Mouse (Mus musculus) liver, embryonic 11.5 days (tissue): Measurements from ENCODE around the gene Wfs1. TPM values are rescaled to one million over a fixed set of nuclear protein-coding genes. Genes with fewer than 3 reads are reported as not detected.
"Not testable (repeated sequence)": the region's sequence is repeated elsewhere in the genome, so short reads cannot be mapped to it uniquely, and the experiment has no call there.

Experiments used
- ATAC-seq: fragments of 200-750 bp; cut with Nextera tagmentation; replicated peaks from 2 replicates; pipeline ENCODE4 v1.8.0; 2017; ENCODE audit warnings: moderate number of reproducible peaks, mild to moderate bottlenecking, moderate TSS enrichment, moderate library complexity; ENCODE audit not compliant: low FRiP score
- DNase-seq: peaks from one replicate; pipeline ENCODE4 v3.0.0-alpha.2; 2017; ENCODE audit warnings: low spot score
- H3K27ac ChIP-seq: fragments of 300-500 bp; sonication (generic); 2 replicates; pipeline ENCODE4 v1.5.1; 2014; ENCODE audit warnings: mild to moderate bottlenecking, low read depth, low read length, control low read depth
- H3K27me3 ChIP-seq: fragments of 300-500 bp; sonication (generic); replicated peaks from 2 replicates; pipeline ENCODE4 v1.6.1; 2014; ENCODE audit warnings: low read length, mixed read lengths; ENCODE audit not compliant: control insufficient read depth, insufficient read depth
- H3K36me3 ChIP-seq: fragments of 300-500 bp; sonication (generic); 2 replicates; pipeline ENCODE4 v1.6.1; 2014; ENCODE audit warnings: mild to moderate bottlenecking, low read length, moderate library complexity, mixed read lengths; ENCODE audit not compliant: control insufficient read depth, insufficient read depth
- H3K4me1 ChIP-seq: fragments of 300-500 bp; sonication (generic); replicated peaks from 2 replicates; pipeline ENCODE4 v1.6.1; 2014; ENCODE audit warnings: low read length, mixed read lengths; ENCODE audit not compliant: control insufficient read depth, insufficient read depth
- H3K4me2 ChIP-seq: fragments of 300-500 bp; sonication (generic); 2 replicates; pipeline ENCODE4 v1.6.1; 2014; ENCODE audit warnings: mild to moderate bottlenecking, control low read depth, moderate library complexity
- H3K4me3 ChIP-seq: fragments of 300-500 bp; sonication (generic); 2 replicates; pipeline ENCODE4 v1.5.1; 2014; ENCODE audit warnings: low read depth, low read length, control low read depth
- H3K9ac ChIP-seq: fragments of 300-500 bp; sonication (generic); 2 replicates; pipeline ENCODE4 v1.6.1; 2014; ENCODE audit warnings: low read depth, low read length, control low read depth
- H3K9me3 ChIP-seq: fragments of 300-500 bp; sonication (generic); 2 replicates; pipeline ENCODE4 v1.6.1; 2016; ENCODE audit warnings: low read length, inconsistent platforms, mixed read lengths; ENCODE audit not compliant: control insufficient read depth
- WGBS: fragments of 180-500 bp; shearing (Covaris S2); extraction: QIAGEN DNeasy Blood & Tissue Kit; methylation state at CpG from one replicate; pipeline ENCODE4 v1.1.7; 2014; 5-methylcytosine and 5-hydroxymethylcytosine counted together
- polyA plus RNA-seq: library from polyadenylated mRNA; unstranded; fragments of >200 nt; fragmentation: Nextera tagmentation; extraction: Ambion mirVana; gene quantifications from 2 replicates; pipeline ENCODE4 v1.2.1, GENCODE M21; 2014

The Wfs1 gene
- polyA plus RNA-seq, 1 experiment from 2014 or later, result 3.8 TPM

DNA sequence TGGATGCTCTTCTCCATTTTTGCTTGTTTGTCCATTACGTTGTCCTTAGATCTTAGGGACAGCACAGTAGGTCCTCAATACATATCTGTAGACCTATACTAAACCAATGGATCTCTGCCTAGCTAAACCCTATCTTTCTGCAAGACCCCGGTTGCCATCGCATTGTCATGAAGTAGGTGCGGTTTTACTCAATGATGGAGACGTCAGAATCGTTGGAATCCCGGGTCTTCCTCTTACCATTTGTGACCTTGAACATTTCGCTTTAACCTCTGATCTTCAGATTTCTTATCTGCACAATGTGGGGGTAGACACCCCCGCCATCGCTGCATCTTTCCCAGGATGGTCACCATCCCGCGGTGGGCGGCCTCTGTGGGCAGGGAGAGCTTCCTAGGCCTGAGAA lies 38.7 kb upstream of the Wfs1 start:
- Histone ChIP-seq H3K4me3 (peak overlapping the region; percentile 58), H3K9ac (no peak overlapping the region), H3K27me3 (peaks cover 66% of the 10 kb centered on the region), H3K27ac (no peak overlapping the region), H3K4me2 (peak overlapping the region; percentile 91), H3K9me3 (no peaks in the 10 kb centered on the region), H3K36me3 (no peaks in the 10 kb centered on the region), H3K4me1 (peaks cover 4% of the 10 kb centered on the region; the same call in 1 of the 2 replicates)
- ATAC-seq (no peak), DNase-seq (no peak)
- WGBS, result 11% methylated on average over 13 of the region's 13 CpGs

DNA sequence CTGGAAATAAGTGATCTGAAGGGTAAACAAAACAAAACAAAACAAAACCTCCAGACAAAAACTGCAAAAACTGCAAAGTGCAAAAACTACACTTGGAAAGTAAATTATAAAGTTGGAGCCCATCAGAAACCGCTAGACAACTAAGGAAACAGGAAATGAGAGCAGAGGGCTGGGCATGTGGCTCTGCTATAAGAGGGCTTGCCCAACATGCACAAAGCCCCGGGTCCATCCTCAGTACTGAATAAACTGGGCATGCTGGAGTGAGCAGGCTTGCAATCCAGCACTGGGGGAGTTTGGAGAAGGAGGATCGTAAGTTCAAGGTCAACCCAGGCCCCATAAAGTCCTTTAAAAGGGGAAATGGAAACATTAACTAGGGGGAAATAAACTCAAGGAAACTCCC lies 28.2 kb upstream of the Wfs1 start:
- H3K9me3 ChIP-seq, result no peaks in the 10 kb centered on the region
- no peak overlapping the region for H3K27ac ChIP-seq
- H3K27me3 ChIP-seq, result no peaks in the 10 kb centered on the region; the same call in 1 of the 2 replicates
- WGBS, result 54% methylated on average over 3 of the region's 3 CpGs
- H3K9ac ChIP-seq, result no peak overlapping the region
- ATAC-seq (no peak), DNase-seq (no peak)
- H3K4me2 ChIP-seq, result no peak overlapping the region
- no peak overlapping the region for H3K4me3 ChIP-seq
- no peaks in the 10 kb centered on the region for H3K4me1 ChIP-seq
- H3K36me3 ChIP-seq, result no peaks in the 10 kb centered on the region

GRCm38 (mm10) chr5:37015612-37016310 lies 26.8 kb upstream of the Wfs1 start:
- H3K27me3 ChIP-seq, result no peaks in the 10 kb centered on the region; the same call in 1 of the 2 replicates
- DNase-seq (peak; percentile 46), ATAC-seq (no peak)
- H3K36me3 ChIP-seq, result no peaks in the 10 kb centered on the region
- no peaks in the 10 kb centered on the region for H3K9me3 ChIP-seq
- H3K9ac ChIP-seq, result no peak overlapping the region
- no peaks in the 10 kb centered on the region for H3K4me1 ChIP-seq
- H3K27ac ChIP-seq, result no peak overlapping the region
- H3K4me2 ChIP-seq, result no peak overlapping the region
- WGBS, result 11% methylated on average over 27 of the region's 27 CpGs
- H3K4me3 ChIP-seq, result no peak overlapping the region

DNA sequence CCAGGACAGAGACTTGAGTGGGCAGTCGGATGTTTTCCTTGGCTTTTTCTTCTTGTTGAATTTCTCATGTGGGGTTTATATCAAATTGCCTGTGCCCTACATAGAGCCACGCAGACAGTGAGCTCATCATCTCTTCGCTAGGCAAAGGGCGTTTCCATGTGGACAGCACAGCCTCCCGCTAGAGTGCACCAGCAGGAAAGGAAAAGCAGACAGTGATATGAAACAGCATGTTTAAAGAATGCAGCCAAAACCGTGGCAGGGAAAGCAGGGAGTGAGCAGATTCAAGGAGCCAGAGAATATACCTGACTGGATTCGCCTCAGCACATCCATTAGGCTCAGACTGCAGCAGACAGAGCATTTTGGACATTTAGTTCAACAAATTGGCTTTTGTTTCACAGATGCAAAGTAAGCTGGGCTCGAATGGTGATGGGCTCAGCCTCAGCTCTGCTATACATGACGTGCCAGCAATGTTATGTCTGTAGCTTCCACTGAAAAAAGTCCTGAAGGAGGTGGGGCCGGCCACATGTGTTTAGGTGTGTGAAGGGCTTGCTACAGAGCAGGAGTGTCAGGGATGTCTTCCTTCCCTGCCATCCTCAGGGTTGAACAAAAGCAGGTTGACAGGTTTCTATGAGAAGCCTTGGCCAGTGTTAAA lies 21.8 kb upstream of the Wfs1 start:
- 70% methylated on average over 10 of the region's 10 CpGs for WGBS
- H3K27me3 ChIP-seq, result no peaks in the 10 kb centered on the region; the same call in 1 of the 2 replicates
- no peak overlapping the region for H3K4me3 ChIP-seq
- ATAC-seq (no peak), DNase-seq (no peak)
- no peaks in the 10 kb centered on the region for H3K4me1 ChIP-seq
- no peaks in the 10 kb centered on the region for H3K9me3 ChIP-seq
- H3K36me3 ChIP-seq, result no peaks in the 10 kb centered on the region
- H3K4me2 ChIP-seq, result no peak overlapping the region
- no peak overlapping the region for H3K27ac ChIP-seq
- H3K9ac ChIP-seq, result no peak overlapping the region

- not testable (repeated sequence) for ATAC-seq, DNase-seq, H3K4me2 ChIP-seq, H3K27me3 ChIP-seq, H3K4me3 ChIP-seq, H3K9me3 ChIP-seq, H3K9ac ChIP-seq, H3K27ac ChIP-seq, H3K4me1 ChIP-seq, H3K36me3 ChIP-seq
- WGBS, result 18% methylated on average over 13 of the region's 13 CpGs
These were observed 20.8 kb upstream of the Wfs1 start for GRCm38 (mm10) chr5:37009761-37010160.

DNA sequence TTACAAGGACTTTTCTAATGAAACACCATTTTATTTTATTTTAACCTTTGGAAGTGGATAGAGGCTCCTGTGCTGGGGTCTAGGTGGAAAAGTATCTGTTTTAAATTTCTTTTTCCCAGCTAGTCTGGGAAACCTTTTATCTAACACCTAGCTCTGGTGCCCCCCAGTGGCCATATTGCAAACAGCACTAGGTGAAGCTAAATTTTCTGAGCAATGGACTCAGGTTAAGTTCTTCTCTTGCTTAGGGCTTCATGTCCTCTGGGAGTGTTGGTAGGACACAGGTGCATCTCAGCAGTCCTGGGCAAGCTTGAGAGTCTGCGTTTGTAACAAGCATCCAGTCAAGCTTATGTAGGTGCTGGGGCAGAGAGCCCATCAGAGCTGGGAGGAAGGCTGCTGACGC lies 13.0 kb upstream of the Wfs1 start:
- Histone ChIP-seq H3K27me3 (no peaks in the 10 kb centered on the region), H3K36me3 (no peaks in the 10 kb centered on the region), H3K4me2 (no peak overlapping the region), H3K4me1 (no peaks in the 10 kb centered on the region), H3K9ac (no peak overlapping the region), H3K9me3 (no peaks in the 10 kb centered on the region), H3K27ac (no peak overlapping the region), H3K4me3 (no peak overlapping the region)
- ATAC-seq (no peak), DNase-seq (peak; percentile 41)
- WGBS, result 50% methylated on average over 2 of the region's 2 CpGs

GRCm38 (mm10) chr5:37001002-37001401 lies 12.0 kb upstream of the Wfs1 start:
- 87% methylated on average over 9 of the region's 9 CpGs for WGBS
- H3K4me2 ChIP-seq, result no peak overlapping the region
- no peaks in the 10 kb centered on the region for H3K27me3 ChIP-seq
- no peaks in the 10 kb centered on the region for H3K36me3 ChIP-seq
- no peak overlapping the region for H3K4me3 ChIP-seq
- H3K4me1 ChIP-seq, result no peaks in the 10 kb centered on the region
- H3K27ac ChIP-seq, result no peak overlapping the region
- no peak for ATAC-seq
- no peak overlapping the region for H3K9ac ChIP-seq
- no peaks in the 10 kb centered on the region for H3K9me3 ChIP-seq
- DNase-seq, result no peak

DNA sequence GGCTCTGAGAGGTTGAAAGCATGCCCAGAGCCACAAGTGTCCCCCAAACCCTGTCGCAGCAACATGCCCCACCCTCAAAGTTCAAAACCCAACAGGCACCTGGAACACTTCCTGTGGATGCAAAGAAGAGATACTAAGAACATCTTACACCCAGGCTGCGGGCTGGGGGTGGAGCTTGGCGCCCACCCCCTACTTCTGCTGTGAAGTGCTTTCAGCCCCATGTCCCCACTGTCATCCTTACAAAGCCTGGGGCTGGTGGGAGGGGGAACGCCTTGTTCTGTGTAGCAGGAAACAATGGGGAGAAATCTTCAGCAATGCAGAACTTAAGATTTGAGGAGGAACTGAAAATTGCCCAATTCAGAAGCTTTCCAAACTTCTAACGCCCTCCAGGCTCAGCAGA lies 9.0 kb upstream of the Wfs1 start:
- no peaks in the 10 kb centered on the region for H3K36me3 ChIP-seq
- 47% methylated on average over 5 of the region's 5 CpGs for WGBS
- no peak for ATAC-seq

DNA sequence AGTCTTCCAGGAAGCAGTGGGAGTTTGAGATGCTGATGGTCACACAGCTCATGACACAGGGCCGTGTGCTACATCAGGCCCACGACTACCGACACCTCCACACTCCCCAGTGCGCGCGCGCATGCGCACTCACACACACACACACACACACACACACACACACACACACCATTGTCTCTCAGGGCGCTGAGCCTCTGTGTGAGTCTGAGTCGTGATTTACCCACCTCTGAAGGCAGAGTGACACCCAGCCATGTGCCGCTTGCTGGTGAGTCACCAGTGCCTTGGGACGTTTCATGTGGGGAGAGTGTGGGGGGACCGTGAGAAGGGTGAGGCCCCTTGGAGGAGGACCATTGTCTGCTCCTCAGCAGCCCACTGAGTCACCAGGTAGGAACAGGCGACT lies 7.4 kb upstream of the Wfs1 start:
- no peaks in the 10 kb centered on the region for H3K4me1 ChIP-seq
- H3K36me3 ChIP-seq, result no peaks in the 10 kb centered on the region
- H3K4me3 ChIP-seq, result no peak overlapping the region
- no peak overlapping the region for H3K27ac ChIP-seq
- no peaks in the 10 kb centered on the region for H3K9me3 ChIP-seq
- no peak overlapping the region for H3K4me2 ChIP-seq
- WGBS, result 80% methylated on average over 14 of the region's 14 CpGs
- no peaks in the 10 kb centered on the region for H3K27me3 ChIP-seq
- ATAC-seq (no peak), DNase-seq (no peak)
- H3K9ac ChIP-seq, result no peak overlapping the region

More for the DNA sequence above, 9.0 kb upstream of the Wfs1 start:
- Histone ChIP-seq H3K27me3 (no peaks in the 10 kb centered on the region), H3K4me1 (no peaks in the 10 kb centered on the region), H3K9me3 (no peaks in the 10 kb centered on the region), H3K9ac (no peak overlapping the region), H3K4me2 (no peak overlapping the region), H3K4me3 (no peak overlapping the region), H3K27ac (no peak overlapping the region)
- no peak for DNase-seq
